Mouse (Mus musculus): ENCODE data around the gene Rusc1.

The Rusc1 gene

GRCm38 (mm10) chr3:89077383-89077782 is 15.7 kb downstream of the Rusc1 start:
- TF ChIP-seq GATA4 (IDR thresholded peaks at IDR 0.05; ENCODE audit: insufficient replicate concordance, low read length): no peak

GRCm38 (mm10) chr3:89067265-89067664 is 25.8 kb downstream of the Rusc1 start:
- no peak for TF ChIP-seq GATA4 (IDR thresholded peaks at IDR 0.05; ENCODE audit: insufficient replicate concordance, low read length)

DNA sequence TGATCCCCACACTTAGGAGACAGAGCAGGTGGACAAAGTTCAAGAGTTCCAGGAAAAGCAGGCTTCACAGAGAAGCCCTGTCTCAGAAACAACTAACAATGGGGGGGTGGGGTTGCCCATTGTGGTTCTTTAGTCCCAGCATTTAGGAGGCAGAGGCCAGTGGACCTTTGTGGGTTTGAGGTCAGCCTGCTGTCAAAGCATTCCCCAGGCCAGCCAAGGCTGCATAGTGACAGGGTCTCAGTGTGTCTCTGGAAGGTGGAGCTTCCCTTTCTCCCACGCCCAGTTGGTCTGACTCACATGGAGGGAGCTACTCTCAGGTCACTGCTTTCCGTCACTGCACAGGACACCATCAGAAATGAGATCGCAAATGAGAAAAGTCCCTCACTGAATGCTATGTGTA is 31.4 kb downstream of the Rusc1 start:
- TF ChIP-seq GATA4 (IDR thresholded peaks at IDR 0.05; ENCODE audit: insufficient replicate concordance, low read length): no peak

GRCm38 (mm10) chr3:89058783-89059182 is 34.3 kb downstream of the Rusc1 start:
- TF ChIP-seq GATA4 (IDR thresholded peaks at IDR 0.05; ENCODE audit: insufficient replicate concordance, low read length): no peak

DNA sequence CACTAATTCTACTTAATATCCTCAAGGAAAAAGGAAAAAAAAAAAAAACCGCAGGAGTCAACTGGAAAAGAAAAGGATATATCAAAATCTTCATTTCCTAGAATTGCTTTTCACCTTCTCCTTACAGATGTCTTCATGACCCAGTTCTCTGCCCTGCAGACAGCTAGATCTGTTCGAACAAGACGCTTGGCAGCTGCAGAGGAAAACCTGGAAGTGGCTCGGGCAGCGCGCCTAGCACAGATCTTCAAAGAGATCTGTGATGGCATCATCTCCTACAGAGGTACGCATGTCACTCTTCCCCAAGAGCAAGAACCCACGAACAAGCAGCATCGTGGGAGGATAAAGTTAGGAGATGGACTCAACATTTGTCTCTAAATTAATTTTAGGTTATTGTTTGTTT is 34.8 kb downstream of the Rusc1 start:
- no peak for TF ChIP-seq GATA4 (IDR thresholded peaks at IDR 0.05; ENCODE audit: insufficient replicate concordance, low read length)

GRCm38 (mm10) chr3:89043359-89043758 is 49.8 kb downstream of the Rusc1 start:
- no peak for TF ChIP-seq GATA4 (IDR thresholded peaks at IDR 0.05; ENCODE audit: insufficient replicate concordance, low read length)

Measured in liver, adult (tissue).